Mouse (Mus musculus): ENCODE results near the gene Coro2a. TPM values are rescaled to one million over a fixed set of nuclear protein-coding genes. Genes with fewer than 3 reads are reported as not detected.
A peak's percentile ranks its signal among the peaks of the same experiment; 100 is the strongest.

The Coro2a gene
- polyA plus RNA-seq, 1 experiment, result 0.33 TPM

- H3K79me2 ChIP-seq (ENCODE audit: control insufficient read depth, insufficient read depth), result no peaks in the 10 kb centered on the region
- H3K36me3 ChIP-seq (ENCODE audit: control insufficient read depth, insufficient read depth), result no peaks in the 10 kb centered on the region
- H3K4me3 ChIP-seq (ENCODE audit: insufficient read depth, poor library complexity, severe bottlenecking), result no peak overlapping the region
- H3K27me3 ChIP-seq (ENCODE audit: control insufficient read depth, insufficient read depth, insufficient read length), result peaks cover 21% of the 10 kb centered on the region
- TF ChIP-seq MAX (IDR thresholded peaks at IDR 0.05) (no peak), MYOD1 (IDR thresholded peaks at IDR 0.05; ENCODE audit: control insufficient read depth, insufficient read length, low read depth) (no peak), CTCF (IDR thresholded peaks at IDR 0.05; ENCODE audit: control insufficient read depth, insufficient read depth, insufficient read length) (no peak), USF1 (IDR thresholded peaks at IDR 0.05; ENCODE audit: low read depth) (no peak), CEBPB (IDR thresholded peaks at IDR 0.05; ENCODE audit: low read depth) (no peak), MYOG (IDR thresholded peaks at IDR 0.05; ENCODE audit: control insufficient read depth, extremely low read depth, insufficient read length) (no peak), FOSL1 (IDR thresholded peaks at IDR 0.05; ENCODE audit: insufficient read depth, low read length, poor library complexity, severe bottlenecking) (no peak)
- H3ac ChIP-seq (ENCODE audit: control insufficient read depth, insufficient read length, low read depth), result no peak overlapping the region
- no peaks in the 10 kb centered on the region for H3K79me3 ChIP-seq (ENCODE audit: low read depth)
Observed at GRCm38 (mm10) chr4:46521457-46521856, 80.5 kb downstream of the Coro2a start.

DNA sequence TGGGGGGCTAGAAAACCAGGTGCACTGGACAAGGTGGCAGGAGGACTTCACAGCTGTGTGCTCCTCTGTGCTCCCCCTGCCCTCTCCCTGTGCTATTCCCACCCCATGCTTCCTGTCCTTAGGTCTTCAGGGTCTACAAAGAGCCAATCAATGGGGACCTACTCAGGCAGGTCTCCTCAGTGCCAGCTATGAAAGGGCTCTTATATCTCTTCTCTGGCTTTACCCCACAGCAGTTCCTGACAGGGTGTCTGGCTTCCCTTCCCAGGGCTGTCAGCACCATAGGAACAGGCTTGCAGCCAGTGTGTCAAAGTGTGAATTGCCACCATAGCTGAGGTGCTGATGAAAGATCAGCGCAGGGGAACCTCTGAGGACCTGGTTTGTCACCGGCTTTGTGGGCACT is 81.5 kb downstream of the Coro2a start:
- Histone ChIP-seq H3K79me2 (ENCODE audit: control insufficient read depth, insufficient read depth) (no peaks in the 10 kb centered on the region), H3K36me3 (ENCODE audit: control insufficient read depth, insufficient read depth) (no peaks in the 10 kb centered on the region), H3K79me3 (ENCODE audit: low read depth) (no peaks in the 10 kb centered on the region), H3ac (ENCODE audit: control insufficient read depth, insufficient read length, low read depth) (no peak overlapping the region), H3K27me3 (ENCODE audit: control insufficient read depth, insufficient read depth, insufficient read length) (peaks cover 21% of the 10 kb centered on the region), H3K4me3 (ENCODE audit: insufficient read depth, poor library complexity, severe bottlenecking) (no peak overlapping the region)
- TF ChIP-seq CTCF (IDR thresholded peaks at IDR 0.05; ENCODE audit: control insufficient read depth, insufficient read depth, insufficient read length) (no peak), MYOD1 (IDR thresholded peaks at IDR 0.05; ENCODE audit: control insufficient read depth, insufficient read length, low read depth) (no peak), USF1 (IDR thresholded peaks at IDR 0.05; ENCODE audit: low read depth) (no peak), MYOG (IDR thresholded peaks at IDR 0.05; ENCODE audit: control insufficient read depth, extremely low read depth, insufficient read length) (no peak), FOSL1 (IDR thresholded peaks at IDR 0.05; ENCODE audit: insufficient read depth, low read length, poor library complexity, severe bottlenecking) (no peak), MAX (IDR thresholded peaks at IDR 0.05) (no peak), CEBPB (IDR thresholded peaks at IDR 0.05; ENCODE audit: low read depth) (no peak)

DNA sequence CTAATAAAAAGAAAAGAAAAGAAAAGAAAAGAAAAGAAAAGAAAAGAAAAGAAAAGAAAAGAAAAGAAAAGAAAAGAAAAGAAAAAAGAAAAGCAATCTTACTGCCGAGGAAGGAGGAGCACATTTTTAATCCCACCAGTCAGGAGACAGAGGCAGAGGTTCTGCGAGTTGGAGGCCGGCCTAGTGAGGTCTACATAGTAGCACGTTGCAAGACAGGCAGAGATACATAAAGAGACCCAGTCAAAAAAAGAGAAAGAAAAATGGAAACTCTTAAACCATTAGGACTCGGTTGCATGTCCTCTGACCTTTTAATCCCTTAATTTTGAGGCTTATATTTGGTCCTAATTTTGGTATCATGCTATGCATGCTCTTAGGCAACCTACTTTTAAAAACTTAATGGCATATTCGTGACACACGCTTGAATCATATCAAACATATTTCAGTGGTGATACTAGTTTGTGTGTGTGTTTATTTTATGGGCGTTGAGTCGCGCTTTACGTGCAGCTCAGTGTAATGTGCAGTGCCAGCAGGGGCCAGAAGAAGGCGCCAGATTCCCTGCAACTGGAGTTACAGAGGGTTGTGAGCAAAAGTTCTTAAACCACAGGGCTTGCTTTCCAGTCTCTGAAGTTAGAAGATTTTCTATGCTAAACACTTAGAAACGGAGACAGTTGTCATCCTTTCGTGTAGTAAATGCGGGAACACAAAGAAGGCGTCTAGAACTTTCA is 94.1 kb downstream of the Coro2a start:
- Histone ChIP-seq H3K27me3 (ENCODE audit: control insufficient read depth, insufficient read depth, insufficient read length) (no peaks in the 10 kb centered on the region), H3K4me3 (ENCODE audit: insufficient read depth, poor library complexity, severe bottlenecking) (no peak overlapping the region), H3K79me3 (ENCODE audit: low read depth) (no peaks in the 10 kb centered on the region), H3K79me2 (ENCODE audit: control insufficient read depth, insufficient read depth) (no peaks in the 10 kb centered on the region), H3ac (ENCODE audit: control insufficient read depth, insufficient read length, low read depth) (no peak overlapping the region), H3K36me3 (ENCODE audit: control insufficient read depth, insufficient read depth) (peaks cover 17% of the 10 kb centered on the region)
- TF ChIP-seq FOSL1 (IDR thresholded peaks at IDR 0.05; ENCODE audit: insufficient read depth, low read length, poor library complexity, severe bottlenecking), result no peak
- TF ChIP-seq CTCF (IDR thresholded peaks at IDR 0.05; ENCODE audit: control insufficient read depth, insufficient read depth, insufficient read length), result peak; percentile 63

DNA sequence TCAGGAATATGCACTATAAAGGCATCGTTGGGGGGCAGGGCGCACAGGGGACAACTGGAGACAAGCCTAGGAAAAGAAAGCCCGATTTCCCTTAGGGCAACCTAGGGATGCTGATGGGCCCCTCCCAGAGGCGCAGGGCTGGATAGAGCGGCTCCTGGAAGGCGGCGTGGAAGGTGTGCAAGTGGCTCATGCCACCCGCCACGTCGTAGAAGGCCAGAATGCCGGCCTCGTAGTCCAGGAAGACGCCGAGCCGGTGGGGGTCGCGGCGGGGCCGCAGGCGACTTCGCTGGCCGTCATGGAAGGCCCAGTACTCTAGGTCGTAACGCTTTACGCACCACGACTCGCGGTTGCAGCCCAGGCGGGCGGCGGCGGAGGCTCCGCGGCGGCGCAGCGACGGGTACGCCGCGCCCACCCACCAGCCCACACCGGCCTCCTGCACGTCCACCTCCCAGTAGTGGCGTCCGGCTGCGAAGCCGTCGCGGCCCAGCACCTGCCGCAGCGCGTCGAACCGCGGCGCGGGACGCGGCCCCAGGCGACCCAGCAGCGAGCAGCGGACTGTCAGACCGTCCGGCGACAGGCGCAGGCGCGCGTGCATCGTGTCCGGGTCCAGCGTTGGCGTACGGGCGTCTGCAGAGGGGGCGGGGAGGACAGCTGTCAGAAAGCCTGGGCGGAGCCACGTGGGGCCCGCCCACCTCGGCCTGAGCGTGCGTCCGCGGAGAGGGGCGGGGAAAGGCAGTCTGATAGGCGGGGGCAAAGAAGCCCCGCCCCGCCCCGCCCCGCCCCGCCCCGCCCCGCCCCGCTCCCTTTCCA is 95.0 kb downstream of the Coro2a start:
- H3K79me3 ChIP-seq (ENCODE audit: low read depth), result no peaks in the 10 kb centered on the region

DNA sequence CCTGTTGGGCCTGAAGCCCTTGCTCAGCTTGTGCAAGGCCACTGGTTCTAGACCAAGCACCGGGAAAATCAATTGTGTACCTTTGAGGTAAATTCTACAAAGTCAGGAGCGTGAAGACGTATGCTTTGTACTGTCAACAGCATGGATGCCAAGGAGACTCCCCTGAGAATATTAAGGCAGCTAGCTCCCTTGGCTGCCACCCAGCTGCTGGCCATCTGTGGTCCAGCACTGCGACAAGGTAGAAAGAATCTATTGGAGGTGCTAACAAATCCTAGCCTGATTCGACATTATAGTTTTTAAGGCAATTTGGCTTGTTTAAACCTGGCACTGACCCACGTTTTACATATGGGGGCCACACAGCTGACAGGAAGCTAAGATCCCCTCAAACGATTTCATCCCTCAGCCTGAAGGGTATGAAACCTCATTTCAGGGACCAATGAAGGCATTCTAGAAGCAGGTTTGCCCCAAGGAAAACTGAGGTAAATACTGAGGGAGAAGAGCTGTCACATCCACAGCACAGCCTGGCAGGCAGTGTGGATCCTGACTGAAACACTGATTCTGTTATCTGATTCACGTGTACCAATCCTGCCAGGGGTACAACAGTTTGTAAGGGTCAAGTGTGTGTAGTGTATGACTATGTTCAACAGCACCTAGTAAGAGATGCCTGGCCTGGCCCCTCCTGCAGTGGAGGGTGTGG is 96.5 kb downstream of the Coro2a start:
- no peak for TF ChIP-seq USF1 (IDR thresholded peaks at IDR 0.05; ENCODE audit: low read depth)
- no peak for TF ChIP-seq FOSL1 (IDR thresholded peaks at IDR 0.05; ENCODE audit: insufficient read depth, low read length, poor library complexity, severe bottlenecking)
- TF ChIP-seq CTCF (IDR thresholded peaks at IDR 0.05; ENCODE audit: control insufficient read depth, insufficient read depth, insufficient read length), result no peak
- TF ChIP-seq MYOG (IDR thresholded peaks at IDR 0.05; ENCODE audit: control insufficient read depth, extremely low read depth, insufficient read length), result no peak
- TF ChIP-seq MAX (IDR thresholded peaks at IDR 0.05), result no peak
- TF ChIP-seq CEBPB (IDR thresholded peaks at IDR 0.05; ENCODE audit: low read depth), result no peak
- no peak for TF ChIP-seq MYOD1 (IDR thresholded peaks at IDR 0.05; ENCODE audit: control insufficient read depth, insufficient read length, low read depth)
- H3K79me3 ChIP-seq (ENCODE audit: low read depth), result no peaks in the 10 kb centered on the region

More for the DNA sequence above, 95.0 kb downstream of the Coro2a start:
- H3K36me3 ChIP-seq (ENCODE audit: control insufficient read depth, insufficient read depth), result peaks cover 25% of the 10 kb centered on the region
- no peaks in the 10 kb centered on the region for H3K79me2 ChIP-seq (ENCODE audit: control insufficient read depth, insufficient read depth)
- H3ac ChIP-seq (ENCODE audit: control insufficient read depth, insufficient read length, low read depth), result peak overlapping the region; percentile 64
- no peak for TF ChIP-seq MYOG (IDR thresholded peaks at IDR 0.05; ENCODE audit: control insufficient read depth, extremely low read depth, insufficient read length)
- no peak for TF ChIP-seq FOSL1 (IDR thresholded peaks at IDR 0.05; ENCODE audit: insufficient read depth, low read length, poor library complexity, severe bottlenecking)
- peak; percentile 91 for TF ChIP-seq MAX (IDR thresholded peaks at IDR 0.05)
- peak; percentile 33 for TF ChIP-seq MYOD1 (IDR thresholded peaks at IDR 0.05; ENCODE audit: control insufficient read depth, insufficient read length, low read depth)
- no peak for TF ChIP-seq CEBPB (IDR thresholded peaks at IDR 0.05; ENCODE audit: low read depth)
- TF ChIP-seq CTCF (IDR thresholded peaks at IDR 0.05; ENCODE audit: control insufficient read depth, insufficient read depth, insufficient read length), result no peak
- peak; percentile 37 for TF ChIP-seq USF1 (IDR thresholded peaks at IDR 0.05; ENCODE audit: low read depth)
- H3K27me3 ChIP-seq (ENCODE audit: control insufficient read depth, insufficient read depth, insufficient read length), result no peaks in the 10 kb centered on the region
- peak overlapping the region; percentile 30 for H3K4me3 ChIP-seq (ENCODE audit: insufficient read depth, poor library complexity, severe bottlenecking)

More for the DNA sequence above, 96.5 kb downstream of the Coro2a start:
- Histone ChIP-seq H3K79me2 (ENCODE audit: control insufficient read depth, insufficient read depth) (no peaks in the 10 kb centered on the region), H3K36me3 (ENCODE audit: control insufficient read depth, insufficient read depth) (peaks cover 39% of the 10 kb centered on the region), H3K4me3 (ENCODE audit: insufficient read depth, poor library complexity, severe bottlenecking) (no peak overlapping the region), H3ac (ENCODE audit: control insufficient read depth, insufficient read length, low read depth) (no peak overlapping the region), H3K27me3 (ENCODE audit: control insufficient read depth, insufficient read depth, insufficient read length) (no peaks in the 10 kb centered on the region)

Measured in C2C12 (cell line).